Mouse (Mus musculus): ENCODE measurements around the gene Fkbp10.
A peak's percentile ranks its signal among the peaks of the same experiment; 100 is the strongest.

The Fkbp10 gene

DNA sequence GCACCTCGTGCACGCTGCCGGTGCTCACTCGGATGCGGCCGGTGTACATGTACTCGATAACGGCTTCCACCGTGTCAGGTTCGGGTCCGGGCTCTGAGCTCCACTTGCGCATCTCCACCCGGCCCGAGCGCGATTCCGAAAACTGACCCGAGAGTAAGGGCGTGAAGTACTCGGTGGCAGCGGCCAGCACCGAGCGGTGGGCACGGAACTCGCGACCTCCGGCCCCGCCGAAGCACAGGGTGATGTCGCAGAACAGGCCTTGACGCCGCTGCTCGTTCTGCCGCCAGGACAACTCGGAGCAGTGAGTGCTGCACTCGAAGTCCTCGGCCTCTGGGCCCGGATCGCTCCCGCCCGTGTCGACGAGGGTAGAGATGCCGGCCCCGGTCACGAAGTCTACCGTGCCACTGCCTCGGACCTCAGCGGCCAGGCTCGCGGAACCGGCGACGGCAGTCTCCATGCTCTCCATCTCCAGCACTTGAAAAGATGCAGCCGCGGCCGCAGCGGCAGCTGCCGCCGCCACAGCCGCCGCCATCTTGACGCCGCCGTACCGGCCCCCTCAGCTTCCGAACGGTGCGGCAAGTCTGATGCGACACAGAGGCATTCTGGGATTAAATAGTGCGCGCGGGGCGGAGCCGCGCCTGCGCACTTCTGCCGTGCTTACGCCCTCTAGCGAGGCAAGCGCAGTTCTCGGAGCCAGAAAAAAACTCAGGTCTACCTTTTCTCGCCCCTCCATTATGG lies 56.9 kb downstream of the Fkbp10 start, which contains the start of gene Klhl11:
Gene Klhl11 (minus strand): TSS at position 545 of the 738 bp plus-strand sequence.
- peak; percentile 75 for DNase-seq (ENCODE audit: low read depth, low spot score)

DNA sequence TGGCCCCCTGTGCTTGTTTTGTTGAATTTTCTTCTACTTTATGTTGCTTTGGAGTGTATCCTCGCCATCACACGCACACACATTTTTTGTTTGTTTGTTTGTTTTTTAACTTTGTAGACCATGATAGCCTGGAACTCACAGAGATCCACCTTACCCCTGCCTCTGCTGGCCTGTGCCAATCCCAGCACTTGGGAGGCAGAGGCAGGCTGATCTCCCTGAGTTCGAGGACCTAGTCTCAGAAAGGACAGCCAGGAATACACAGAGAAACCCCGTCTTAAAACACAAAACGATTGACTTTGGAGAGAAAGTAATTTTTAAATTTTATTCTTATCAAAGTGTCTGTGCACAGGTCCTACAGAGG lies 57.4 kb downstream of the Fkbp10 start:
- DNase-seq (ENCODE audit: low read depth, low spot score), result no peak

All from telencephalon, adult 2 months (tissue).